Mouse (Mus musculus) heart, postnatal 0 days (tissue): ENCODE results near the gene Itch. TPM values are rescaled to one million over a fixed set of nuclear protein-coding genes. Genes with fewer than 3 reads are reported as not detected.

ENCODE experiments used
- ATAC-seq: fragments of 200-750 bp; cut with Nextera tagmentation; 2 replicates; pipeline ENCODE4 v1.8.0; 2017; ENCODE audit warnings: low read depth, moderate number of reproducible peaks, moderate library complexity; ENCODE audit not compliant: insufficient read depth
- DNase-seq: peaks from one replicate; pipeline ENCODE4 v3.0.0-alpha.2; 2016; ENCODE audit warnings: low spot score
- H3K27ac ChIP-seq: fragments of 300-500 bp; sonication (generic); 2 replicates; pipeline ENCODE4 v1.5.1; 2014; ENCODE audit warnings: low read depth, mild to moderate bottlenecking
- H3K27me3 ChIP-seq: fragments of 300-500 bp; sonication (generic); 2 replicates; pipeline ENCODE4 v1.6.1; 2014; ENCODE audit warnings: low read length, mixed read lengths; ENCODE audit not compliant: control insufficient read depth, insufficient read depth
- H3K36me3 ChIP-seq: fragments of 300-500 bp; sonication (generic); replicated peaks from 2 replicates; pipeline ENCODE4 v1.6.1; 2014; ENCODE audit warnings: low read length, mixed read lengths; ENCODE audit not compliant: control insufficient read depth, insufficient read depth
- H3K4me1 ChIP-seq: fragments of 300-500 bp; sonication (generic); 2 replicates; pipeline ENCODE4 v1.6.1; 2014; ENCODE audit warnings: antibody characterized with exemption; ENCODE audit not compliant: control insufficient read depth, insufficient read depth
- H3K4me2 ChIP-seq: fragments of 300-500 bp; sonication (generic); 2 replicates; pipeline ENCODE4 v1.6.1; 2014; ENCODE audit warnings: low read depth, mild to moderate bottlenecking, low read length, moderate library complexity
- H3K4me3 ChIP-seq: fragments of 300-500 bp; sonication (generic); 2 replicates; pipeline ENCODE4 v1.5.1; 2014; ENCODE audit warnings: low read depth, low read length
- H3K9ac ChIP-seq: fragments of 300-500 bp; sonication (generic); replicated peaks from 2 replicates; pipeline ENCODE4 v1.6.1; 2014; ENCODE audit warnings: low read depth, low read length, mixed read lengths
- H3K9me3 ChIP-seq: fragments of 300-500 bp; sonication (generic); replicated peaks from 2 replicates; pipeline ENCODE4 v1.6.1; 2016; ENCODE audit warnings: low read length; ENCODE audit not compliant: control insufficient read depth
- CTCF ChIP-seq: IDR thresholded peaks from 2 replicates; pipeline ENCODE4 v1.5.1; 2016; ENCODE audit warnings: antibody characterized with exemption, control low read depth, low read depth
- EP300 ChIP-seq: IDR thresholded peaks from 2 replicates; pipeline ENCODE4 v1.6.1; 2016; ENCODE audit warnings: antibody characterized with exemption, low read depth
- WGBS: fragments of 180-500 bp; shearing (Covaris S2); extraction: QIAGEN DNeasy Blood & Tissue Kit; methylation state at CpG from one replicate; pipeline ENCODE4 v1.1.7; 2014; 5-methylcytosine and 5-hydroxymethylcytosine counted together
- polyA plus RNA-seq: library from polyadenylated mRNA; unstranded; fragments of >200 nt; fragmentation: Nextera tagmentation; extraction: Ambion mirVana; gene quantifications from 2 replicates; pipeline ENCODE4 v1.2.1, GENCODE M21; 2015
- total RNA-seq: library from RNA; depleted of rRNA; stranded (reverse); fragments of >200 nt; gene quantifications from 2 replicates; pipeline ENCODE4 v1.2.3, GENCODE M21; 2014; ENCODE audit warnings: low replicate concordance

Itch gene
- total and polyA plus RNA-seq, 2 experiments from 2014 or later, result 20.5 to 31.9 TPM

- Histone ChIP-seq H3K4me1 (peaks cover 25% of the 10 kb centered on the region), H3K9me3 (no peaks in the 10 kb centered on the region), H3K27ac (peak overlapping the region; percentile 51), H3K36me3 (peaks cover 40% of the 10 kb centered on the region), H3K4me3 (no peak overlapping the region), H3K27me3 (no peaks in the 10 kb centered on the region), H3K4me2 (no peak overlapping the region), H3K9ac (no peak overlapping the region)
- TF ChIP-seq CTCF (peak; percentile 34; the same call in 1 of the 2 replicates), EP300 (no peak)
- DNase-seq (no peak), ATAC-seq (no peak)
- WGBS, result 49% methylated on average over 4 of the region's 4 CpGs
These were observed 107.6 kb downstream of the Itch start for GRCm38 (mm10) chr2:155240915-155241314.

- 34% methylated on average over 7 of the region's 7 CpGs for WGBS
- ATAC-seq (no peak), DNase-seq (no peak)
- Histone ChIP-seq H3K4me1 (peaks cover 23% of the 10 kb centered on the region), H3K36me3 (peaks cover 52% of the 10 kb centered on the region), H3K27ac (peak overlapping the region; percentile 75), H3K27me3 (no peaks in the 10 kb centered on the region), H3K4me2 (no peak overlapping the region), H3K9ac (no peak overlapping the region), H3K9me3 (no peaks in the 10 kb centered on the region), H3K4me3 (no peak overlapping the region)
- no peak for TF ChIP-seq EP300
- no peak for TF ChIP-seq CTCF
These were observed 109.1 kb downstream of the Itch start for GRCm38 (mm10) chr2:155242296-155242855.

GRCm38 (mm10) chr2:155246231-155246630, 112.9 kb downstream of the Itch start:
- Histone ChIP-seq H3K4me1 (0 out of 2 replicates have a peak, but pooled peaks cover 5% of the 10 kb centered on the region), H3K27ac (0 out of 2 replicates have a peak overlapping the region, but pooled peaks have one; percentile 6), H3K27me3 (no peaks in the 10 kb centered on the region), H3K4me2 (no peak overlapping the region), H3K4me3 (no peak overlapping the region), H3K9me3 (no peaks in the 10 kb centered on the region), H3K36me3 (peaks cover 78% of the 10 kb centered on the region), H3K9ac (no peak overlapping the region)
- WGBS, result 46% methylated on average over 4 of the region's 4 CpGs
- ATAC-seq (no peak), DNase-seq (no peak)
- TF ChIP-seq EP300 (no peak), CTCF (no peak)

GRCm38 (mm10) chr2:155248206-155248605, 114.9 kb downstream of the Itch start:
- no peak overlapping the region for H3K4me3 ChIP-seq
- DNase-seq (no peak), ATAC-seq (no peak)
- H3K9ac ChIP-seq, result no peak overlapping the region
- H3K27me3 ChIP-seq, result no peaks in the 10 kb centered on the region
- H3K9me3 ChIP-seq, result no peaks in the 10 kb centered on the region
- no peak overlapping the region for H3K27ac ChIP-seq
- H3K36me3 ChIP-seq, result peaks cover 79% of the 10 kb centered on the region
- TF ChIP-seq CTCF, result no peak
- no peak for TF ChIP-seq EP300
- no peaks in the 10 kb centered on the region for H3K4me1 ChIP-seq
- WGBS, result 73% methylated on average over 1 of the region's 1 CpGs
- H3K4me2 ChIP-seq, result no peak overlapping the region

GRCm38 (mm10) chr2:155248718-155249117, 115.4 kb downstream of the Itch start:
- Histone ChIP-seq H3K27me3 (no peaks in the 10 kb centered on the region), H3K9me3 (no peaks in the 10 kb centered on the region), H3K4me1 (no peaks in the 10 kb centered on the region), H3K4me3 (no peak overlapping the region), H3K4me2 (no peak overlapping the region), H3K27ac (no peak overlapping the region), H3K9ac (no peak overlapping the region), H3K36me3 (peaks cover 74% of the 10 kb centered on the region)
- DNase-seq (no peak), ATAC-seq (no peak)
- TF ChIP-seq CTCF (no peak), EP300 (no peak)
- 76% methylated on average over 2 of the region's 2 CpGs for WGBS

GRCm38 (mm10) chr2:155249588-155249987, 116.3 kb downstream of the Itch start:
- ATAC-seq, result no peak
- Histone ChIP-seq H3K4me1 (no peaks in the 10 kb centered on the region), H3K36me3 (peaks cover 65% of the 10 kb centered on the region), H3K27me3 (no peaks in the 10 kb centered on the region), H3K4me3 (no peak overlapping the region), H3K9me3 (no peaks in the 10 kb centered on the region), H3K9ac (no peak overlapping the region), H3K4me2 (no peak overlapping the region), H3K27ac (no peak overlapping the region)
- TF ChIP-seq EP300 (no peak), CTCF (no peak)
- DNase-seq, result no peak
- 79% methylated on average over 5 of the region's 5 CpGs for WGBS
